Mouse (Mus musculus) T-helper 2 cell (primary cell): ENCODE data around the gene Trub2.
"Not testable (repeated sequence)": the region's sequence is repeated elsewhere in the genome, so short reads cannot be mapped to it uniquely, and the experiment has no call there.

ENCODE experiments used
- in situ Hi-C: fragments of 300-600 bp; cut with MboI, MseI; formaldehyde crosslinking; loops from one replicate; pipeline ENCODE4 v1.15.1; 2025; ENCODE audit warnings: high pct_unique_total_duplicates

Gene Trub2

GRCm38 (mm10) chr2:29781256-29781655 lies 7.0 kb downstream of the Trub2 start:
- in situ Hi-C loops: not testable (repeated sequence)

GRCm38 (mm10) chr2:29773323-29773722 lies 15.0 kb downstream of the Trub2 start:
- in situ Hi-C loops: no loop called here

- in situ Hi-C loops: no loop called here
These were observed 16.5 kb downstream of the Trub2 start for GRCm38 (mm10) chr2:29771611-29772461.

GRCm38 (mm10) chr2:29770162-29770561 lies 18.1 kb downstream of the Trub2 start:
- in situ Hi-C loops: no loop called here

GRCm38 (mm10) chr2:29768901-29769300 lies 19.4 kb downstream of the Trub2 start:
- in situ Hi-C loops: no loop called here

- in situ Hi-C loops: no loop called here
These were observed 20.2 kb downstream of the Trub2 start for GRCm38 (mm10) chr2:29767976-29768709.

- in situ Hi-C loops: no loop called here
These were observed 23.5 kb downstream of the Trub2 start for GRCm38 (mm10) chr2:29764831-29765230.

- in situ Hi-C loops: no loop called here
These were observed 32.6 kb downstream of the Trub2 start for GRCm38 (mm10) chr2:29755693-29756092.

GRCm38 (mm10) chr2:29752397-29752796 lies 35.9 kb downstream of the Trub2 start:
- in situ Hi-C loops: no loop called here

GRCm38 (mm10) chr2:29751497-29751896 lies 36.8 kb downstream of the Trub2 start, which contains the start of gene Gm13420:
Gene Gm13420, minus strand, starts transcription at chr2:29751685.
- in situ Hi-C loops: no loop called here

GRCm38 (mm10) chr2:29748499-29748898 lies 39.8 kb downstream of the Trub2 start:
- in situ Hi-C loops: no loop called here

- in situ Hi-C loops: no loop called here
These were observed 40.5 kb downstream of the Trub2 start for GRCm38 (mm10) chr2:29747852-29748251.

GRCm38 (mm10) chr2:29747188-29747782 lies 41.0 kb downstream of the Trub2 start:
- in situ Hi-C loops: no loop called here

- in situ Hi-C loops: no loop called here
These were observed 44.0 kb downstream of the Trub2 start for GRCm38 (mm10) chr2:29744256-29744655.

- in situ Hi-C loops: no loop called here
These were observed 47.1 kb downstream of the Trub2 start for GRCm38 (mm10) chr2:29741207-29741606.

- in situ Hi-C loops: no loop called here
These were observed 48.9 kb downstream of the Trub2 start for GRCm38 (mm10) chr2:29739368-29739767.

- in situ Hi-C loops: no loop called here
These were observed 49.5 kb downstream of the Trub2 start for GRCm38 (mm10) chr2:29738799-29739198.

GRCm38 (mm10) chr2:29737209-29737925 lies 50.9 kb downstream of the Trub2 start:
- in situ Hi-C loops: no loop called here

- in situ Hi-C loops: no loop called here
These were observed 52.6 kb downstream of the Trub2 start for GRCm38 (mm10) chr2:29735708-29736107.

GRCm38 (mm10) chr2:29733348-29733747 lies 55.0 kb downstream of the Trub2 start:
- in situ Hi-C loops: no loop called here

GRCm38 (mm10) chr2:29732559-29732958 lies 55.7 kb downstream of the Trub2 start:
- in situ Hi-C loops: no loop called here

- in situ Hi-C loops: no loop called here
These were observed 56.8 kb downstream of the Trub2 start for GRCm38 (mm10) chr2:29731545-29731944.
